Mouse (Mus musculus): ENCODE results near the gene Gm45808. TPM values are rescaled to one million over a fixed set of nuclear protein-coding genes. Genes with fewer than 3 reads are reported as not detected.

Gm45808 gene
- polyA plus RNA-seq, 1 experiment: 1.1 TPM

DNA sequence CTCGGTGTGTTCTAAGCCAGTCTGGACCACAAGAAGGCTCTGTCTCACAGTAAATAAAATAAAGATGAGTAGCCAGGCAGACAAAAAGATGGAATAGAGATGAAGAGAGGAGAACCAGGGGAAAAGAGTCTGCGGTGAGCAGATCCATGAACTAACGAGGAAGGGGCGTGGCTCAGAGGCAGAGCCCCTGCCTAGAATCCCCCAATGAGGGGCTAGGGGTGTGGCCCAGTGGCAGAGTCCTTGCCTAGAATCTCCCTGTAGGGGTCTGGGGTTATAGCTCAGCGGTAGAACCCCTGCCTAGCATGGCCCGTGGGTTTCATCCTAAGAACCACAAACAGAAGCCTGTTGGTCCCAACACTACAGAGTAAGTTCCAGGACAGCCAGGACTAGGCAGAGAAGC lies 49.6 kb downstream of the Gm45808 start:
- no peak for TF ChIP-seq POLR2A (IDR thresholded peaks at IDR 0.05; ENCODE audit: borderline replicate concordance, low read depth, low read length)
- no peak for TF ChIP-seq CTCF (IDR thresholded peaks at IDR 0.05; ENCODE audit: low read depth, low read length)
- Histone ChIP-seq H3K4me1 (ENCODE audit: control insufficient read depth, insufficient read depth, low read length) (peaks cover 20% of the 10 kb centered on the region), H3K4me3 (ENCODE audit: insufficient read depth, low read length) (no peak overlapping the region), H3K27ac (ENCODE audit: insufficient read depth, low read depth, low read length) (no peak overlapping the region)

DNA sequence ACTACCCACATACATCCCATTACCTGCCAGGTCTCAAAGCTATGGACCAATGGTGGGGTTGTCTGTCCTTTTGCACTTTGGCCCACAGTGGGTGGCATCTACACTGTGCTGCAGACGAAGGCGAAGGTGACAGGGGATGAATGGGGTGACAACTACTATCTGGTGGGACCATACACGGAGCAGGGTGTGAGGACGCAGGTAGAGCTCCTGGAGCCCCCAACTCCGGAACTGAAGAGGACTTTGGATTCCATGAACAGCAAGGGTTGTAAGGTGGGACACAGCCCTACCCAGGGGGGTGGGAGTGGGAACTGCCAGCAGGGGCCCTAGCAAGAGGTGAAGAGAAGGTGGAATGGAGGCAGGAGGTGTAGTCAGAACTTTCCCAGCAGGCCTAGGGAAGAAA lies 50.2 kb downstream of the Gm45808 start:
- H3K27ac ChIP-seq (ENCODE audit: insufficient read depth, low read depth, low read length): no peak overlapping the region
- TF ChIP-seq CTCF (IDR thresholded peaks at IDR 0.05; ENCODE audit: low read depth, low read length) (no peak), POLR2A (IDR thresholded peaks at IDR 0.05; ENCODE audit: borderline replicate concordance, low read depth, low read length) (no peak)
- no peak overlapping the region for H3K4me3 ChIP-seq (ENCODE audit: insufficient read depth, low read length)
- H3K4me1 ChIP-seq (ENCODE audit: control insufficient read depth, insufficient read depth, low read length): peaks cover 20% of the 10 kb centered on the region

DNA sequence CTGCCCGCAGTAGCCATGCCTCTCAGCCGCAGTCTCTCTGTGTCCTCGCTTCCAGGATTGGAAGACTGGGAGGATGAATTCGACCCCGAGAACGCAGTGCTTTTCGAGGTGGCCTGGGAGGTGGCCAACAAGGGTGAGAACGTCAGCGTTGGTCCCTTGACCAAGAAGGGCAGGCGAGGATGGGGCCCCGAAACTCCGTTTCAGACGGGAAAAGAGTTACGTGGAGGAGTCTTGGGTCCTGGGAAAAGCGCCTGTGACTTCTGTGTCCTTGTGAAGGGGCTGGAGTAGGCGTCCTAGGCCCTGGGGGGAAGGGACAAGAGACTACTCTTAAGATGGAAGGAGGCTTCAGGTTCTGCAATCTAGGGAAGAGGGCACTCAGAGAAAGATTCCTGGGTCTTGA lies 51.6 kb downstream of the Gm45808 start:
- H3K4me1 ChIP-seq (ENCODE audit: control insufficient read depth, insufficient read depth, low read length): peaks cover 20% of the 10 kb centered on the region
- H3K27ac ChIP-seq (ENCODE audit: insufficient read depth, low read depth, low read length): peak overlapping the region; percentile 31
- TF ChIP-seq CTCF (IDR thresholded peaks at IDR 0.05; ENCODE audit: low read depth, low read length): no peak
- TF ChIP-seq POLR2A (IDR thresholded peaks at IDR 0.05; ENCODE audit: borderline replicate concordance, low read depth, low read length): no peak
- peak overlapping the region; percentile 81 for H3K4me3 ChIP-seq (ENCODE audit: insufficient read depth, low read length)

DNA sequence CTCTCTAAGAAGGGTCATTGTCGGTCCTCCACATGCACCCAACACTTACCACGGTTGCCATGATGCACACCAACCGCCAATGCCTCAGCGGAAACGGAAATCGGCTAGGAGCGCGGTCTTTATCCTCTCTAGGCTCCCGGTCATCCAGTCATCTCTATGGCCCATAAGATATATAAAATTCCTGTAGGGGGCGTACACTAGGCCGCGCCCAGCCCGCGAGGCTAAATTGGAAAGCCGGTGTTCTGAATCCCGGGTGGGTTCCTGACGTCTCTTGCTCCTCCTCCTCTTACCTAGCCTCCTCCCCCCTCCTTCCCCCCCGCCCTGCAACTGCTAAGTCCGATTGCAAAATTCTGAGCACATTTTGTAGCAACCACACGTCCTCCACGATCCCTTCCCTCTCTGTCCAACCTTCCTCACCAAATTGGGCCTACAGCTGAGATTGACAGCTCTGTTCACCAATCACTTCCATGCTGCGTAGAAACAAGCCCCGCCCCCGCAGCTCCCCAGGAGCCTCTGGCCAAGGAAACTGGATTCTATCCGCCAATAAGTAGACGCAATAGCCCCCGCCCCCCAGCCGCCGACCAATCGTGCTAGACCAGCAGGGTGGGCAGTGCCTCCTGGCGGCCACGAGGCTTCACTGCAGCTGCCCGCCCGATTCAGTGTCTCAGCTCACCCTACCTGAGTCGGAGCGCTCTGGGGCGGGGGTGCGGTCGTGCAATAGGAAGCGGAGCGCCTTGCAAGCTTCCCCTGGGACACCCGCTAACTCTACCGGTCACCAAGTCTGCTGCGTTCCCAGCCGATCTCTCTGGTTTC lies 52.2 kb downstream of the Gm45808 start, which contains the start of gene Gys1:
Gys1 (plus strand) TSS at position 642 of the 813 bp plus-strand sequence.
- H3K4me1 ChIP-seq (ENCODE audit: control insufficient read depth, insufficient read depth, low read length): peaks cover 20% of the 10 kb centered on the region
- no peak for TF ChIP-seq POLR2A (IDR thresholded peaks at IDR 0.05; ENCODE audit: borderline replicate concordance, low read depth, low read length)
- TF ChIP-seq CTCF (IDR thresholded peaks at IDR 0.05; ENCODE audit: low read depth, low read length): peak; percentile 51
- peak within 1 kb of the TSS; percentile 31 for H3K27ac ChIP-seq (ENCODE audit: insufficient read depth, low read depth, low read length)
- peak within 1 kb of the TSS; percentile 81 for H3K4me3 ChIP-seq (ENCODE audit: insufficient read depth, low read length)

DNA sequence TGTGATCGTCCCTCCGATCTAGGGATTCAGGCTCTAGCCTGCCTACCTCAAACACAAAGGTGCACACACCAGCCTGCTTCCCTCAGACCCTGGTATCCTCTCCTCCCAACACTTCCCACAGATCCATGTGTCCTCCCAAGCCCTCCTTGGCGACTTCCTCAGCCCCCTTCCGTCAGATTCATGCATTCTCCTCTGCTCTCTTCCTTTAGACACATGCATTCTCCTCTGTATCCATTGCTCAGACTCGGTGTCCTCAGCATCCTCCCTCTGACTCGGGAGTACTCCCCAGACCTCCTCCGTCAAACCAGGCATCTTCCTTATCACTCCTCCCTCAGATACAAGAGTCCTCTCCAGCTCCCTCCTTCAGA lies 52.8 kb downstream of the Gm45808 start:
- Histone ChIP-seq H3K27ac (ENCODE audit: insufficient read depth, low read depth, low read length) (peak overlapping the region; percentile 19), H3K4me3 (ENCODE audit: insufficient read depth, low read length) (peak overlapping the region; percentile 72), H3K4me1 (ENCODE audit: control insufficient read depth, insufficient read depth, low read length) (peaks cover 20% of the 10 kb centered on the region)
- TF ChIP-seq POLR2A (IDR thresholded peaks at IDR 0.05; ENCODE audit: borderline replicate concordance, low read depth, low read length) (no peak), CTCF (IDR thresholded peaks at IDR 0.05; ENCODE audit: low read depth, low read length) (no peak)

DNA sequence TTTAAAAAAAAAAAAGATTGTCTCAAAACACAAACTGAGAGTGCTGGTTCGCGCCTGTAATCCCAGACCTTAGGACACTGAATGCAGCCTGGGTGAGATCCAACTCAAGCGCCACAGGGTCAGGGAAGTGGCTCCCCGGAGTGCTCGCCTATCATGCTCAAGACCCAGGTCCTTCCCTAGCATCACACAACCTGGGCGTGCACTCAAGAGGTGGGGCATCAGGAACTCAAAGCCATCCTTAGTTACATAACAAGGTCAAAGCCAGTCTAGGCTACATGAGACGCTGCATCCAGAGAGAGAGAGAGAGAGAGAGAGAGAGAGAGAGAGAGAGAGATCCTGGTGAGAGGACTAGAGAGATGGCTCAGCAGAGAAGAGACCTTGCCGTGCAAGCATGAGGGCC lies 60.1 kb downstream of the Gm45808 start:
- no peaks in the 10 kb centered on the region for H3K4me1 ChIP-seq (ENCODE audit: control insufficient read depth, insufficient read depth, low read length)
- TF ChIP-seq POLR2A (IDR thresholded peaks at IDR 0.05; ENCODE audit: borderline replicate concordance, low read depth, low read length) (no peak), CTCF (IDR thresholded peaks at IDR 0.05; ENCODE audit: low read depth, low read length) (no peak)
- no peak overlapping the region for H3K4me3 ChIP-seq (ENCODE audit: insufficient read depth, low read length)
- H3K27ac ChIP-seq (ENCODE audit: insufficient read depth, low read depth, low read length): no peak overlapping the region

DNA sequence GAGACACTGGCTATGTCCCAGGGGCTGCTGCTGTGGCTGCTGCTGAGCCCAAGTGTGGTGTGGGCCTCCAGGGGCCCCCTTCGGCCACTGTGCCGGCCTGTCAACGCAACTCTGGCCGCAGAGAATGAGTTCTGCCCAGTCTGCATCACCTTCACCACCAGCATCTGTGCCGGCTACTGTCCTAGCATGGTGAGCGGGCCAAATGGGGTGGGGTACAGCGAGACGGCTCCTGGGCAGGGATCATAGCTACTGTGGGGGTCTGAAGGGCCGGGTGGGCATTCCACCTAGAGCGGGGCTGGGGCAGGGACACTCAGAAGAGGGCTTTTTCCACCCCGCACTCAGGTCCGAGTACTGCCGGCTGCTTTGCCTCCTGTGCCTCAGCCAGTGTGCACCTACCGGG lies 65.4 kb downstream of the Gm45808 start:
- no peak overlapping the region for H3K27ac ChIP-seq (ENCODE audit: insufficient read depth, low read depth, low read length)
- TF ChIP-seq CTCF (IDR thresholded peaks at IDR 0.05; ENCODE audit: low read depth, low read length): no peak
- TF ChIP-seq POLR2A (IDR thresholded peaks at IDR 0.05; ENCODE audit: borderline replicate concordance, low read depth, low read length): no peak
- no peaks in the 10 kb centered on the region for H3K4me1 ChIP-seq (ENCODE audit: control insufficient read depth, insufficient read depth, low read length)
- no peak overlapping the region for H3K4me3 ChIP-seq (ENCODE audit: insufficient read depth, low read length)

DNA sequence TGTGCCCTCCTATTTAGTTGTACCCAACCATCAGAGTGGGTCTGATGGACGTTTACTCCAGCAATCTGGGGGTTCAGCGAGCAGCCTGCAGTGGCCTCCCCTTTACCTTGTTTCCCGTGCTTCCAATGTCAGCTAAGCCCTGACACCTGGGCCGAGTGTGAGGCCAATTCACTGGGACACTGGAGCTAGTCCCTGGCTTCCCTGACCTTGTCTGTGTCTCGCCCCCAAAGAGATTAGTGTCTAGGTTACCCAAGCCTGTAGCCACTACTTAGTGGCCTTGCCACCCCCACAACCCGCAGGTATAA lies 66.0 kb downstream of the Gm45808 start, which contains the start of gene Lhb:
Lhb (plus strand) TSS at position 206 of the 305 bp plus-strand sequence.
- Histone ChIP-seq H3K4me1 (ENCODE audit: control insufficient read depth, insufficient read depth, low read length) (no peaks in the 10 kb centered on the region), H3K4me3 (ENCODE audit: insufficient read depth, low read length) (no peak within 1 kb of the TSS), H3K27ac (ENCODE audit: insufficient read depth, low read depth, low read length) (no peak within 1 kb of the TSS)
- TF ChIP-seq POLR2A (IDR thresholded peaks at IDR 0.05; ENCODE audit: borderline replicate concordance, low read depth, low read length) (no peak), CTCF (IDR thresholded peaks at IDR 0.05; ENCODE audit: low read depth, low read length) (no peak)

DNA sequence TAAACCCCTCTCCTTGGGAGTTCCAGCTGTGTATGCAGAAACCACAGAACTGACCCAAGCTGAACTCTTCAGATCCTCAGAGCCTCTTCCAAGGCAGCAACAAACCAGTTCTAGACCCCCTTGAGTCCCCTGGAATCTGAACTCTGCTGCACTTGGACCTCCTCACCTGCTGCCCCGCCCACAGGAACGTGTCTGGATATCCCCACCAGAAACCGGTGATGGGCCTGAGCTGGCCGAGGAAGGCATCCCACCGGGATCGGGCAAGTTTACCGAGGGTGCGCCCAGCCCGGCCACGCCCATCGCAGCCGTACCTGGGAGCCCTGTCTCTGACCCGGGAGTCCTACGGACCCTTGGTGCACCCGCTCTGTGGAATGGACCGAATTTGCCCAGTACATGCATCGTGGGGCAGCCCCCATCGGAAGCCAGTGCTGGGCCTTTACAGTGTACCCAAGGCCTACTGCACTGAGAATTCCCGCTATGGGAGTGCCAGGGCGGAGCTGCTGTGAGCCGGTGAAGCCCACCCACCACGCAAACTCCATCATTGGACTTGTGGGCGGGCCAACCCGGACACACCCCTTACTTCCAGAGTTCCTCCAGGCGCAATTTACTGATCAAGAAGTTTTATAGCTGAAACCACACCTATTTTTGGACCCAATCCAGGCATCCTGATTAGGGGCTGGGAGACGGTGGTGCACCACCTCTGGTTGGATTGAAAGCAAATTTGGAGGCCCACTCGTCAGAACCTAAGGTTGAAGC lies 66.6 kb downstream of the Gm45808 start:
- no peak for TF ChIP-seq POLR2A (IDR thresholded peaks at IDR 0.05; ENCODE audit: borderline replicate concordance, low read depth, low read length)
- no peak for TF ChIP-seq CTCF (IDR thresholded peaks at IDR 0.05; ENCODE audit: low read depth, low read length)
- H3K4me1 ChIP-seq (ENCODE audit: control insufficient read depth, insufficient read depth, low read length): no peaks in the 10 kb centered on the region
- no peak overlapping the region for H3K4me3 ChIP-seq (ENCODE audit: insufficient read depth, low read length)
- H3K27ac ChIP-seq (ENCODE audit: insufficient read depth, low read depth, low read length): no peak overlapping the region

DNA sequence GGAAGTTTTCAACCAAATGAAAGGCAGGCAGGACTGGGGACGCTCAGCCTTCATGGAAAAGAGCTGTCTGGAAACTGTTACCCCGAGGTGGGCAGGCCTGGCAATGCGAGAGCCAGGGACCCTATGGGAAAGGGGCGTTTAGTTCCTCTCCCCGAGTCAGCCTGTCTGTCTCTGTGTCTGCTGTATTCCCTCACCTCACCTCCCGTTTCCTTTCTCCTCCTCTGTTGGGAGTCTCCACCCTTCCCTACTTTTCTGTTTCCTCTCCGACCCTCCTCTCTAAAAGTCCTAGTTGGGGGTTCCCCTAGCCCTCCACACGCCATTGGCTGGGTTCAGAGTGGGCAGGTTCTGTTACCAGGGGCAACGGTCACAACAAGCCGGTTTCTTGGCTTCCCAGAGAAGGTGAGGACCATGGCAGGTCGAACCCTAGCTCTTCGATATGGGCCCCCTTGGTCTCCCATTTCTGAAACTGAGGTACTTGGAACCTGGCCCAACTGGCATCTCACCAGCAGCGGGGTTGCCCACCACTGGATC lies 68.6 kb downstream of the Gm45808 start:
- Histone ChIP-seq H3K4me3 (ENCODE audit: insufficient read depth, low read length) (no peak overlapping the region), H3K4me1 (ENCODE audit: control insufficient read depth, insufficient read depth, low read length) (no peaks in the 10 kb centered on the region)

More for the DNA sequence above, 68.6 kb downstream of the Gm45808 start:
- H3K27ac ChIP-seq (ENCODE audit: insufficient read depth, low read depth, low read length): no peak overlapping the region
- TF ChIP-seq POLR2A (IDR thresholded peaks at IDR 0.05; ENCODE audit: borderline replicate concordance, low read depth, low read length) (no peak), CTCF (IDR thresholded peaks at IDR 0.05; ENCODE audit: low read depth, low read length) (no peak)

Other genes starting within 250 kb of the Gm45808 start
- 238 and 243 TPM in 2 replicates for gene Cd37, start 247.7 kb downstream of the Gm45808 start, polyA plus RNA-seq (2012; ENCODE audit: insufficient read depth, insufficient read length, missing spikeins)
- gene Slc6a16, start 245.7 kb downstream of the Gm45808 start, polyA plus RNA-seq (2012; ENCODE audit: insufficient read depth, insufficient read length, missing spikeins): not detected in 2 replicates
- not detected in 2 replicates for gene Slc6a21, start 209.3 kb downstream of the Gm45808 start, polyA plus RNA-seq (2012; ENCODE audit: insufficient read depth, insufficient read length, missing spikeins)
- 14.1 and 16.0 TPM in 2 replicates for gene Trpm4, start 153.0 kb downstream of the Gm45808 start, polyA plus RNA-seq (2012; ENCODE audit: insufficient read depth, insufficient read length, missing spikeins)
- gene Hrc, start 151.5 kb downstream of the Gm45808 start, polyA plus RNA-seq (2012; ENCODE audit: insufficient read depth, insufficient read length, missing spikeins): not detected in 2 replicates
- gene Ppfia3, start 119.8 kb downstream of the Gm45808 start, polyA plus RNA-seq (2012; ENCODE audit: insufficient read depth, insufficient read length, missing spikeins): 1.6 and 1.8 TPM in 2 replicates
- gene Lin7b, start 116.2 kb downstream of the Gm45808 start, polyA plus RNA-seq (2012; ENCODE audit: insufficient read depth, insufficient read length, missing spikeins): 3.0 and 3.6 TPM in 2 replicates
- gene Snrnp70, start 91.1 kb downstream of the Gm45808 start, polyA plus RNA-seq (2012; ENCODE audit: insufficient read depth, insufficient read length, missing spikeins): 385 and 416 TPM in 2 replicates
- not detected in 2 replicates for gene Kcna7, start 81.2 kb downstream of the Gm45808 start, polyA plus RNA-seq (2012; ENCODE audit: insufficient read depth, insufficient read length, missing spikeins)
- gene Ntf5, start 73.1 kb downstream of the Gm45808 start, polyA plus RNA-seq (2012; ENCODE audit: insufficient read depth, insufficient read length, missing spikeins): not detected in 2 replicates
- not detected in 2 replicates for gene Lhb, start 66.0 kb downstream of the Gm45808 start, polyA plus RNA-seq (2012; ENCODE audit: insufficient read depth, insufficient read length, missing spikeins)
- gene Gys1, start 52.0 kb downstream of the Gm45808 start, polyA plus RNA-seq (2012; ENCODE audit: insufficient read depth, insufficient read length, missing spikeins): 12.8 and 14.3 TPM in 2 replicates
- 26.0 and 43.8 TPM in 2 replicates for gene Ruvbl2, start 48.7 kb downstream of the Gm45808 start, polyA plus RNA-seq (2012; ENCODE audit: insufficient read depth, insufficient read length, missing spikeins)
- 18,510 and 20,120 TPM in 2 replicates for gene Ftl1, start 26.9 kb downstream of the Gm45808 start, polyA plus RNA-seq (2012; ENCODE audit: insufficient read depth, insufficient read length, missing spikeins)
- gene Bax, start 19.9 kb downstream of the Gm45808 start, polyA plus RNA-seq (2012; ENCODE audit: insufficient read depth, insufficient read length, missing spikeins): 196 and 209 TPM in 2 replicates
- not detected in 2 replicates for gene Tulp2, start 4.9 kb downstream of the Gm45808 start, polyA plus RNA-seq (2012; ENCODE audit: insufficient read depth, insufficient read length, missing spikeins)
- 22.0 and 25.4 TPM in 2 replicates for gene Dhdh, start 2.0 kb upstream of the Gm45808 start, polyA plus RNA-seq (2012; ENCODE audit: insufficient read depth, insufficient read length, missing spikeins)
- gene Nucb1, start 23.6 kb upstream of the Gm45808 start, polyA plus RNA-seq (2012; ENCODE audit: insufficient read depth, insufficient read length, missing spikeins): 278 and 296 TPM in 2 replicates
- 21.3 and 26.7 TPM in 2 replicates for gene Ppp1r15a, start 39.5 kb upstream of the Gm45808 start, polyA plus RNA-seq (2012; ENCODE audit: insufficient read depth, insufficient read length, missing spikeins)
- 1.0 and 1.6 TPM in 2 replicates for gene Plekha4, start 39.5 kb upstream of the Gm45808 start, polyA plus RNA-seq (2012; ENCODE audit: insufficient read depth, insufficient read length, missing spikeins)
- 2.0 and 2.5 TPM in 2 replicates for gene Hsd17b14, start 68.1 kb upstream of the Gm45808 start, polyA plus RNA-seq (2012; ENCODE audit: insufficient read depth, insufficient read length, missing spikeins)
- gene Bcat2, start 83.3 kb upstream of the Gm45808 start, polyA plus RNA-seq (2012; ENCODE audit: insufficient read depth, insufficient read length, missing spikeins): 87.0 and 93.0 TPM in 2 replicates
- not detected in 2 replicates for gene Fgf21, start 128.7 kb upstream of the Gm45808 start, polyA plus RNA-seq (2012; ENCODE audit: insufficient read depth, insufficient read length, missing spikeins)
- not detected in 2 replicates for gene Fut1, start 130.5 kb upstream of the Gm45808 start, polyA plus RNA-seq (2012; ENCODE audit: insufficient read depth, insufficient read length, missing spikeins)
- not detected in 2 replicates for gene Izumo1, start 135.0 kb upstream of the Gm45808 start, polyA plus RNA-seq (2012; ENCODE audit: insufficient read depth, insufficient read length, missing spikeins)
- gene Rasip1, start 140.7 kb upstream of the Gm45808 start, polyA plus RNA-seq (2012; ENCODE audit: insufficient read depth, insufficient read length, missing spikeins): 0.40 TPM in 1 of 2 replicates, not detected in the other
- not detected in 2 replicates for gene Mamstr, start 153.2 kb upstream of the Gm45808 start, polyA plus RNA-seq (2012; ENCODE audit: insufficient read depth, insufficient read length, missing spikeins)
- gene Fut2, start 179.6 kb upstream of the Gm45808 start, polyA plus RNA-seq (2012; ENCODE audit: insufficient read depth, insufficient read length, missing spikeins): not detected in 2 replicates
- gene Ntn5, start 197.2 kb upstream of the Gm45808 start, polyA plus RNA-seq (2012; ENCODE audit: insufficient read depth, insufficient read length, missing spikeins): not detected in 2 replicates
- not detected in 2 replicates for gene Sec1, start 207.6 kb upstream of the Gm45808 start, polyA plus RNA-seq (2012; ENCODE audit: insufficient read depth, insufficient read length, missing spikeins)
- gene Car11, start 213.0 kb upstream of the Gm45808 start, polyA plus RNA-seq (2012; ENCODE audit: insufficient read depth, insufficient read length, missing spikeins): 1.3 and 1.9 TPM in 2 replicates
- 85.2 and 85.6 TPM in 2 replicates for gene Dbp, start 218.3 kb upstream of the Gm45808 start, polyA plus RNA-seq (2012; ENCODE audit: insufficient read depth, insufficient read length, missing spikeins)
- 802 and 833 TPM in 2 replicates for gene Rpl18, start 228.6 kb upstream of the Gm45808 start, polyA plus RNA-seq (2012; ENCODE audit: insufficient read depth, insufficient read length, missing spikeins)
- 51.2 and 56.1 TPM in 2 replicates for gene Sphk2, start 231.2 kb upstream of the Gm45808 start, polyA plus RNA-seq (2012; ENCODE audit: insufficient read depth, insufficient read length, missing spikeins)
- not detected in 2 replicates for gene Fam83e, start 234.4 kb upstream of the Gm45808 start, polyA plus RNA-seq (2012; ENCODE audit: insufficient read depth, insufficient read length, missing spikeins)
- not detected in 2 replicates for gene Spaca4, start 239.0 kb upstream of the Gm45808 start, polyA plus RNA-seq (2012; ENCODE audit: insufficient read depth, insufficient read length, missing spikeins)